Mouse (Mus musculus) ovary, postnatal 14 days (tissue): Measurements from ENCODE around the gene Smap2.

ENCODE experiments used
- DNase-seq: peaks from one replicate; pipeline ENCODE4 v3.0.0; 2022; ENCODE audit warnings: low spot score

Smap2 gene

GRCm38 (mm10) chr4:121020040-121020790 is 3.2 kb upstream of the Smap2 start:
- DNase-seq: no peak

GRCm38 (mm10) chr4:121018250-121018649 is 1.2 kb upstream of the Smap2 start:
- no peak for DNase-seq

- DNase-seq: no peak
These were observed 787 bp downstream of the Smap2 start for GRCm38 (mm10) chr4:121016021-121016898.

- DNase-seq: no peak
These were observed 1.8 kb downstream of the Smap2 start for GRCm38 (mm10) chr4:121015268-121015659.

DNA sequence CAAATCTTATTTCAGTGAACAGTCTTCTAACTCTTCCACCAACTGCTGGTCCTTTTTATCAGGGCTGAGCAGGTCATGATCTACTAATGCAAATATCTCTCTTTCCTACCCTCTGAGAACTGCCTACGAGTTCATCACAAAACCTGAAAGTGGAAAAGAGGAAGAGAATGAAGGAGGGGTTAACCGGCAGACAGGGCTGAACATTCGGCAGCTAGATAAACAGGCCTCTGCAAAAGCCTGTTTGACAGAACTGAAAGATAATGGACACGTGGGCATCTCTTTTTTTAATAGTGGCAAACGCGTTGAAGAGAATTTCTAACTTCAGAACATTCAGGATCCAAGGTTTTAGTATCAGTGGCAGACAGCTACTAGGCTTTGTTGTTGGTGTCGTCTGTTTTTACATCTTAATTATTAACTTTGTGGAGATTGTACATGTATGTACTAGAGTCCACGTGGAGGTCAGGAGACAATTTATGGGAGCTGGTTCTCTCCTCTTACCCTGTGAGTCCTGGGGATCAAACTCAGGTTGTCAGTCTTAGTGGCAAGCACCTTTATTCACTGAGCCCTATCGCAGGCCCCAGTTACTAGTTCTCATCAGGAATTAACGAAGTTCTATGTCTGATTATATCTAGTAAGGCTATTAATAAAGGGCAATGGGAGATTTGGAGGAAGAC is 2.3 kb downstream of the Smap2 start:
- no peak for DNase-seq

- DNase-seq: no peak
These were observed 6.1 kb downstream of the Smap2 start for GRCm38 (mm10) chr4:121010770-121011549.

GRCm38 (mm10) chr4:121009151-121009550 is 7.9 kb downstream of the Smap2 start:
- DNase-seq: no peak

DNA sequence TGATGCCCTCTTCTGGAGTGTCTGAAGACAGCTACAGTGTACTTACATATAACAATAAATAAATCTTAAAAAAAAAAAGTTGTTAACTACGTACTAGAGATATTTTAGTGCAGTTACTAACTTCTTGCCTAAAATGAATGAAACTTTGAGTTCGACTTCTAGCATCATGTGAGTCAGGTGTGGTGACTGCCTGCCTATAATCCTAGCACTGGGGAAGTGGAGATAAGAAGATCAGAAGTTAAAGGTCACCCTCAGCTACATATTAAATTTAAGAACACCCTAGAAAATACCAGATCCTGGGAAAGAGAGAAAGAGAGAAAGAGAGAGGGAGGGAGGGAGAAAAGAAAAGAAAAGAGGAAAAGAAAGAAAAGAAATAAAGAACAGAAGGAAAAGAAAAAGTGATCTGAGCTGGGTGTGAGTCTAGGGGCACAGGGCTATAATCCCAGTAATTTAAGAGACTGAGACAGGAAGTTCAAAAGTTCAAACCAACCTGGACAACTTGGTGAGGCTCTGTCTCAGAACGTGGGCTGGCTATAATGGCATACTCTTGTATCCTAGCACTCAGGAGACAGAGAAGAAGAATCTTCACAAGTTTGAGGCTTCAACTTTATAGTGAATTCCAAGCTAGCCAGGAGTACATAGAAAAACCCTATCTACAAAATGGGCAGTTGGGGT is 8.8 kb downstream of the Smap2 start:
- no peak for DNase-seq

DNA sequence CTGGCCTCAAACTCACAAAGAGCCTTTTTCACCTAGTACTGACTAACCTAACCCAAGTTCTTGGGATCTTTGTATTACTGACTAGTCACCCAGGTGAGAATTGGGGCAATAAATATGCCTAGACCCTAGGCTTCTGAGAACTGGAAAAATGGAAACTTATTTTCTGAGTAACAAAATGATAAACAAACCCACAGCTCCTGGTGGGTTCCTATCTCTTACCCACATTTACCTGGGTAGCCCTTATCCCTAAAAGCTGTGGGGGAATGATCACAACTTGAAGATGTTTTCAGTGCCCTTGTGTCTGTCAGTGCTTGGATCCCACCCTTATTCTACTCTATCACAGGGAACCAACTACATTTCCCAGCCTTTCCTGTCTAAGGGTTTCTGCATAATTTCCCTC is 10.0 kb downstream of the Smap2 start:
- no peak for DNase-seq

- no peak for DNase-seq
These were observed 12.4 kb downstream of the Smap2 start for GRCm38 (mm10) chr4:121004679-121005078.

GRCm38 (mm10) chr4:121003611-121004091 is 13.4 kb downstream of the Smap2 start:
- no peak for DNase-seq

GRCm38 (mm10) chr4:121002400-121003171 is 14.5 kb downstream of the Smap2 start:
- DNase-seq: no peak

DNA sequence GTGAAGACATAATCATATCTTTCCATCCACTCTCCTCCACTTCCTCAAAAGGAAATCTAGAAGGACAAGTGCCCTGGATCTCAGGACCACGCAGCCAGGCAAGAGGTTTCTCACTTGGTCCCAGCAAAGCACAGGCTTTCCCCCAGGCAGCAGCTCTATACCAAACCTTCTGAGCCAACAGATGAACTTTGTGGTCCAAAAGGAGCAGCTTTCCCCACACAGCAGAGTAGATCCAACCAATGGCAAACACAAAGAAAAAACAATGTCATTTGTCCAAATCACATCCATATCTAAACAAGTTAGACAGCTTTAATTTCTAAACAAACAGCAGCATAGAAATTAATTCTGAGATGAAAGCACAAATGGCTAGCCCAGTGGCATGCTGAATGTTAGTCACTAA is 15.4 kb downstream of the Smap2 start:
- DNase-seq: no peak

DNA sequence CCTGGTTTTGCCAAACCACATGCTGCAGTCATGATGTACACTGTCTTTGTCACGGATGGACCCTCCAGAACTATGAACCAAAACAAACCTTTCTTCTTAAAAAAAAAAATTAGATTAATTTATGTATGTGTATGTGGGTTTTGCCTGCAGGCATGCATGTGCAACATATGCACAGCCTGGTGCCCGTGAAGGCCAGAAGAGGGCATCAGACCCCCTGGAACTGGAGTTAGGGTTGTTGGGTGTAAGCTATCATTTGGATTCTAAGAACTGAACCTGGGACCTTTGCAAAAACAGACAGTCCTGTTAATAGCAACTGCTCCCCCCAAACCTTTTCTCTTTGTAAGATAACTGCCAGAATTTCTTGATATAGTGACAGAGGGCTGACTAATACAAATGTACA is 16.0 kb downstream of the Smap2 start:
- DNase-seq: no peak

DNA sequence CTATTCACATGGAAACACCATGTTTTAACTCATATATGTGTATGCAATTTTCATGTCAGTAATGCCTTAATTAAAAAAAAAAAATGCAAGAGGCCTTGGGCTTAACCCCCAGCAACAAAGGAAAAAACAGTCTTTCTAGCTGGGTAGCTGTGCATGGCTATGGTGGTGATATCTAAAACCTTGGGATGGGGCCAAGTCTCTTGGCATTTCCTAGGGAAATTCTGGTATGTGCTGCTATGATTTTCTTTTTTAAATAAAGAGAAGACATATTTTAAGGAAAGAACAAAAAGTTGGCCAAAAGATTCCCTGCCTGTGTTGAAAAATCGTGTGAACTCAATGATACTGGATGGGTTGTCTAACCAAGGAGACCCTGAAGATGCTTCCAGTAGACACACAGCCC is 21.1 kb downstream of the Smap2 start:
- no peak for DNase-seq

- no peak for DNase-seq
These were observed 24.0 kb downstream of the Smap2 start for GRCm38 (mm10) chr4:120993025-120993424.

DNA sequence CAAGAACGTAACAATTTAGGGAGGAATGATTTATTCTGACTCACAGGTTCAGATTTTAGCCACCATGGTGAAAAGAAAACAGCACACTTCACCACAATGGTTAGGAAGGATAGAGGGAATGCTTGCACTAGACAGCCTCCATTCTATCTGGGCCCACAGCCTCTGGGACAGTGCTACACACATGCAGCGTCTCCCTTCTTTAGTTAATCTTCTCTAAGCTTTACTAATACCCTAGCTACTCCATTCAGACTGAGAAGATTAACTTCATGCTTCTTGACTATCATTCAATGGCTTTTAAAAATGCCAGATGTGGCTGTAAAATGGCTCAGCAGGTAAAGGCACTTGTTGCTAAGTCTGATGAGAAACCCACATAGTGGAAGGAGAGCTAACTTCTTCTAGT is 24.8 kb downstream of the Smap2 start:
- no peak for DNase-seq

DNA sequence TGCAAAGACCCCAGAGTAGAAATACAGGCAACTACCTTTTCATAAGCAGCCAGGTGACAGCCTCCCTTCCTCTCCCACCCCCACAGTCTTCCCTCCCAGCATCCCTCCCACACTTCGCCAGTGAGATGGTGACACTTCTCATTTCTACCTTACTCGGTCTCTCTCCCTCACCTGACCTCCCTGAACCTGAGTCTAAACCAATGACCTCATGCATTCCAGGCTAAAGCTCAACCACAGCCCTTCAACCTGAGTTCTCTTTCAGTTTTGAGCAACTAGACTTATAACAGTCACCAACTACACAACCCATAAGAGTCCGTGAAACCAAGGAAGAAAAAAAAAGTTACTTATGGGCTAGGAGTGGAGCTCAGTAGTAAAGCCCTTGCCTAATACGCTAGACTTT is 29.7 kb downstream of the Smap2 start:
- DNase-seq: no peak

GRCm38 (mm10) chr4:120986446-120986845 is 30.6 kb downstream of the Smap2 start:
- peak; percentile 21 for DNase-seq

DNA sequence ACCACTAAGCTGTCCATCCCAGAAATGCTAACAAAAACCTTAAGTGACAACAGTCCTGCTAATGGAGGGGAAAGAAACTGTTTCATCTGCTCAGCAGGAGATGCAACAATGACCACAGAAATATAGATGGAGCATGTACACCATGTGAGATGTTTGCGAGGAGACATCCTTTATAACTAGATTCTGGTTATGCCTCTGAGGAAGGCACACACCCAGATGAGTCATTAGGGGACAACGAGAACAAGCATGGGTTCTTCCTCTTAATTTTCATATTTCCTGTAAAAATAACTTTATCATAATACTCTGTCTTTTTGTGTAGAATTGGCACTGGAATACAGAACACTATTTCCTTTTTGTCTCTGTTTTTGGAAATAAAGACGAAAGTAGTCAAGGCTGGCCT is 38.8 kb downstream of the Smap2 start:
- no peak for DNase-seq

DNA sequence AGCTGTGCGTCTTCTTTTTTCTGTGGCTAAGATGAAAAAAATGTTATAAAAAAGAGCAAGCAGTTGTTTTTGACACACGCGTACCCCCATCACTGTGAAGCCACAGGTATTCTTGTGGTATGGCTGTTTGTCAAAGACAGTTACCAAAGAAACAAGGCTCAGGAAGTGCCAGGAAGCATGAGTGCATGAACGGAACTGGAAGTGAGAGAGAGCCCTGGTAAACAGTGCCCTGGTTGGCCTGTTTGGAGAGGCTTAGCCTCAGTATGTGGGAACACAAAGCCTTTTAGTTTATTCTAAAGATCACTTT is 41.7 kb downstream of the Smap2 start:
- DNase-seq: no peak
